Mouse (Mus musculus): ENCODE measurements around the gene Bmper. TPM values are rescaled to one million over a fixed set of nuclear protein-coding genes. Genes with fewer than 3 reads are reported as not detected.

Gene Bmper
- polyA plus RNA-seq, 1 experiment from 2014 or later: 12.3 TPM

DNA sequence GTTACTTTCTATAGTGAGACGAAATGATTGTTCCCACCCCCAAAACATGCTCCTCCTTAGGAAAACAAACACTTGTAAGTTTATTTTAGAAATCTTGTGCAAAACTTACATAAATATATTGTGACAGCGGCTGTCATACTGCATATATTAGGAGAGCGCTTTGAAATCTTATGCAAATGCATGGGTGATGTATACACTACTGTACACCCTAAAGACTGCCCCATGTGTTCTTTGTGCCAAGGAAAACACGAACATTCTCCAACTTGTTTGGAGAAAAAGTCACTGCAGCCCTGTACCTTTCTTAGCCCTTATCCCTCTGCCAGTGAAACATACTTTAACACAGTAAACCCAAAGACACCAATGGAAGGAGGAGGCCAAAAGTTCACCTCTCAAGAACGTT lies 126.7 kb downstream of the Bmper start:
- no peak for ATAC-seq (ENCODE audit: low FRiP score)
- H3K9ac ChIP-seq (replicated peaks): no peak overlapping the region
- H3K36me3 ChIP-seq: no peaks in the 10 kb centered on the region
- no peak overlapping the region for H3K27ac ChIP-seq (replicated peaks)
- H3K4me1 ChIP-seq: no peaks in the 10 kb centered on the region
- whole genome bisulfite sequencing: 89% methylated on average over 5 of the region's 5 CpGs
- H3K27me3 ChIP-seq (replicated peaks): no peaks in the 10 kb centered on the region
- no peak overlapping the region for H3K4me2 ChIP-seq
- H3K4me3 ChIP-seq (replicated peaks): no peak overlapping the region
- H3K9me3 ChIP-seq (replicated peaks): no peaks in the 10 kb centered on the region

DNA sequence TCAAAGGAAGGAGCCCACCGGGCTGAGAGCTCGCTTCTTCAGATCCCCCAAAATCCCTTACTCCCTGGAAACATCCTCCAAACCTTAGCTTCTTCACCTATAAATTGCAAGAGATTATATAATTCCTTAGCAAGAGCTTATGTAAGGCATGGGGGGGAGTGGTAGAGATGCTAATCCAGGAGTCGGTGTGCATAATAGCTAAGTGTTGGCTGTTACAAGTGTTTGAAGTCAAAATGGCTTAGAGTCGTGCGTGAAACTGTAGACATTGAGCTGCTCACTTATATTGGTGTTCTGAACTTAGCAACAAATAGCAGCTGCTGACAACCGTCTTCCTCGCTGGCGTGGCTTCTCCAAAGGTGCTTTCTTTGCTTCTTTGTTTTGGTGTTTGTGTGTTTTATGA lies 128.5 kb downstream of the Bmper start:
- H3K4me1 ChIP-seq: no peaks in the 10 kb centered on the region
- no peak overlapping the region for H3K4me3 ChIP-seq (replicated peaks)
- no peak for ATAC-seq (ENCODE audit: low FRiP score)
- no peak overlapping the region for H3K4me2 ChIP-seq
- no peak overlapping the region for H3K9ac ChIP-seq (replicated peaks)
- WGBS: 87% methylated on average over 8 of the region's 8 CpGs
- no peaks in the 10 kb centered on the region for H3K9me3 ChIP-seq (replicated peaks)
- H3K27me3 ChIP-seq (replicated peaks): no peaks in the 10 kb centered on the region
- no peak overlapping the region for H3K27ac ChIP-seq (replicated peaks)
- H3K36me3 ChIP-seq: no peaks in the 10 kb centered on the region

DNA sequence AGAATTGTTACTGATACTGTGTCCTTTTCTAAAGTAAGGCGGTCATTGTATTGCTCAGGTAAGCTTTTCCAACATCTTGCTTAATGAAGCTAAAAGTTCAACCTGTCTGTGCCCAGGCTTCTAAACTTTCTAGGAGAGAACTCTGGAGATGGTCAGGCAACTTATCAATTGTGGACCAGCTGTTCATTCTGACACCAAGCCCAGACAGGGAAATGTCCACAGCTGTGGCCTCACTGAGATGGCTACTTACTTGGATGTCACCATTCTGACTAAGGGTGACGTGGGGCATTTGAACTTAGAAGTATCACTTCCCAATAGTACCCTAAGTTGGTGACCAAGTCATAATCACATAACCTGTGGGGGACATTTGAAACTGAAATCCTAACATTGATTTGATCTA lies 129.5 kb downstream of the Bmper start:
- ATAC-seq (ENCODE audit: low FRiP score): no peak
- H3K4me1 ChIP-seq: no peaks in the 10 kb centered on the region
- no peaks in the 10 kb centered on the region for H3K9me3 ChIP-seq (replicated peaks)
- no peak overlapping the region for H3K27ac ChIP-seq (replicated peaks)
- WGBS: 96% methylated on average over 2 of the region's 2 CpGs
- no peaks in the 10 kb centered on the region for H3K27me3 ChIP-seq (replicated peaks)
- H3K4me2 ChIP-seq: no peak overlapping the region
- no peaks in the 10 kb centered on the region for H3K36me3 ChIP-seq
- H3K9ac ChIP-seq (replicated peaks): no peak overlapping the region
- H3K4me3 ChIP-seq (replicated peaks): no peak overlapping the region

DNA sequence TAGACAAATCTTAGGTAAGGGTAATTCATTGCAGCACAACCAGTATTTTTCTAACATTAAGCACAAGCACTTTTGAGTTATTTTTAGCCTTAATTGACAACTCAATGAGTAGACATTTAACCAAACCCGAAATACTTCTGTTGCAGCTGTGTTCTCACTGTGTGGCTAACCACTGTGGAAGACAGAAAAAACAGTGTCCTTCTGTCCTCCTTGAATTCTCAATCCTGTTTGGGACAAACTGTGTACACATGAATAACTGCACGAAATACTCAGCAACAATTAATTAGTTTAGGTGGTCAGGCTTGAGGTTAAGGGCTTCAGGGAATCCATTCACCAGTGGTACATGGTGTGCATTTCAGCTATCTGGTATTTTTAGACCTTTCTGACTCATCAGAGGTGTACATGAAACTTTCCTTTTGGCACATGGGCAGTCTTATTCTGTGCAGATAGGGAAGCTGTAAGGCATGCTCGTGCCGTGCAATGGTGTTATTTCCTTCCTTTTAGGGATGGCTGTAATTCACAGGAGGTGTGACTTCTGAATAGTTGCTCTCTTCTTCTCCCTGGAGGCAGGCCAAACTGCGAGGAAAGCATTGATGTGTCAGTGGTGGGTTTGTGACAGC lies 131.4 kb downstream of the Bmper start:
- no peak for ATAC-seq (ENCODE audit: low FRiP score)
- H3K27me3 ChIP-seq (replicated peaks): no peaks in the 10 kb centered on the region
- no peak overlapping the region for H3K9ac ChIP-seq (replicated peaks)
- 47% methylated on average over 5 of the region's 5 CpGs for WGBS
- H3K4me1 ChIP-seq: no peaks in the 10 kb centered on the region
- no peaks in the 10 kb centered on the region for H3K36me3 ChIP-seq
- H3K4me2 ChIP-seq: no peak overlapping the region
- no peak overlapping the region for H3K4me3 ChIP-seq (replicated peaks)
- H3K27ac ChIP-seq (replicated peaks): no peak overlapping the region
- H3K9me3 ChIP-seq (replicated peaks): no peaks in the 10 kb centered on the region

DNA sequence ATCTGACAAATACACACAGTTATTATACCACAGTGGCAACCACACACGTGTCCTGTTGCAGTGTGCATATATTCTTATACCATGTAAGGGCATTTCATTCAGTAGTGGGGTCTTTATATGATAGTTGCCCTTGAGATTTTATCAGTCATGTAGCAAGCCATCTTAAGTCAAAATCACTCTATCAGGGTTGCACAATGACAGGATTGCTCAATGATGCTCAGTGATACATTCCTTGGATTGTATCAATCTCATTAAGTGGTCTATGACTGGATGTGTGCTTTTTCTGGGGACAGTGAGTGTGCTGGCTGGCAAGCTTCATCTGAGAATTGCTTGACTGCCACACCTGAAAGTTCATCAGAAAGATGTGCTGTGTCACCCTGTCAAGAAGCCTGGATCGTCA lies 135.2 kb downstream of the Bmper start:
- Histone ChIP-seq H3K27me3 (replicated peaks) (no peaks in the 10 kb centered on the region), H3K36me3 (no peaks in the 10 kb centered on the region), H3K4me1 (no peaks in the 10 kb centered on the region), H3K4me2 (no peak overlapping the region), H3K9ac (replicated peaks) (no peak overlapping the region), H3K27ac (replicated peaks) (no peak overlapping the region), H3K4me3 (replicated peaks) (no peak overlapping the region), H3K9me3 (replicated peaks) (no peaks in the 10 kb centered on the region)
- ATAC-seq (ENCODE audit: low FRiP score): no peak
- WGBS: 95% methylated on average over 2 of the region's 2 CpGs

DNA sequence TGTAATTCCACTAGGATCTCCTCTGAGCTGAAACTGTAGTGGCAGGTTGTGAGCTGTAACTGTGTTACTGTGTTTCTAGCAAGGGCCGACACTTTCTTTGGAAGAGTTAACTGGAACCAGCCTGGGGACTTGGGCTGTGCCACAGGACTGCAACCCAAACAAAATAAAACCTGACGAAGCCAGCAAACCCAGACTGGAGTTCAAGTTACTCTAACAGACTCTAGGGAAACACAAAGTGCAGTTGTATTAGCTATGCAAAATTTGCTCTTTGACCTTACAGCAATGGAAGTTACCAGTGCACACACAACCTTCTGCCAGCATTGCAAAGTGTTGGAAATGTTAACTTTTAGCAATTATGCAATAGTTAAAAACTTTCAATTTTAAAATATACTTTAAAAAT lies 140.3 kb downstream of the Bmper start:
- WGBS: 79% methylated on average over 2 of the region's 2 CpGs
- no peaks in the 10 kb centered on the region for H3K4me1 ChIP-seq
- H3K36me3 ChIP-seq: no peaks in the 10 kb centered on the region
- H3K9ac ChIP-seq (replicated peaks): no peak overlapping the region
- ATAC-seq (ENCODE audit: low FRiP score): no peak
- H3K4me3 ChIP-seq (replicated peaks): no peak overlapping the region
- H3K27me3 ChIP-seq (replicated peaks): no peaks in the 10 kb centered on the region
- H3K9me3 ChIP-seq (replicated peaks): no peaks in the 10 kb centered on the region
- no peak overlapping the region for H3K27ac ChIP-seq (replicated peaks)
- H3K4me2 ChIP-seq: no peak overlapping the region

DNA sequence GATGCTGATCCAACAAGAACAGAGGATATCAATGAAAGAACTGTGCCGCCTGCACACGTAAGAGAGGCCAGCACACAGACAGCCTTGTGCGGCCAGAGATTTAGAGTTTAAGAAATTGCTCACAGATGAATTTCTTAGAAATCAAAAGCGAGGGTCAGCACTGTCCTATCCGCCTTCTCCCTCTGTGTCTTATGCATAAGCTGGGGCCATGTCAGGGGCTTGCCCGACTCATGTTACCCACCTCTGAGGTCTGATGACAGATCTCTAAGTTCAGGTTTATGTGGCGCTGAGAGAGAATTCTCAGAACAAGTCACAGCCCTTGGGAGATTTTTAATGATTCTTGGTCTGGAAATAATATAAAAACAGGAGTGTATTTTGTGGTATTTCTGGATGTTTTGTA lies 140.7 kb downstream of the Bmper start:
- H3K4me1 ChIP-seq: no peaks in the 10 kb centered on the region
- H3K36me3 ChIP-seq: no peaks in the 10 kb centered on the region
- 86% methylated on average over 7 of the region's 7 CpGs for WGBS
- no peak overlapping the region for H3K4me3 ChIP-seq (replicated peaks)
- no peaks in the 10 kb centered on the region for H3K9me3 ChIP-seq (replicated peaks)
- H3K9ac ChIP-seq (replicated peaks): no peak overlapping the region
- no peak overlapping the region for H3K4me2 ChIP-seq
- H3K27me3 ChIP-seq (replicated peaks): no peaks in the 10 kb centered on the region
- no peak for ATAC-seq (ENCODE audit: low FRiP score)
- no peak overlapping the region for H3K27ac ChIP-seq (replicated peaks)

DNA sequence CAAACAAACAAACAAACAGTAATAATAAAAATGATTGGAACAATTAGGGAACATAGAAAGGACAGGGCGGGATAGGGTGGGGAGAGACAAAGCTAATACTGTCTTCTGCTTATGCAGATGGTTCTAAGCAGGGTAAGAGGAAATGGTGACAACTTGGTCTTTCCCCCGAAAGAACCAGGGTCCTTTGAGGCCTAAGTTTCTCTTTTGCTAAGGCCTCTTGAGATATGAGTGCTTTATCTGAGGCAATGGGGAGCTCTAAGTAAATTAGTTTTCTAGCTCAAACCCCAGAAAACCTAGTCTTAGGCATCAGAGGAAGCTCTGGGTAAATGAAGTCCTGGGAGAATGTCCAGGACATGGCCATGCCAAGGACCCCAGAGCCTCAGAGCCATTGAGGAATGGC lies 141.2 kb downstream of the Bmper start:
- no peak overlapping the region for H3K9ac ChIP-seq (replicated peaks)
- H3K4me1 ChIP-seq: no peaks in the 10 kb centered on the region
- no peaks in the 10 kb centered on the region for H3K36me3 ChIP-seq
- H3K9me3 ChIP-seq (replicated peaks): no peaks in the 10 kb centered on the region
- no peak overlapping the region for H3K4me2 ChIP-seq
- H3K27me3 ChIP-seq (replicated peaks): no peaks in the 10 kb centered on the region
- H3K4me3 ChIP-seq (replicated peaks): no peak overlapping the region
- ATAC-seq (ENCODE audit: low FRiP score): no peak
- no peak overlapping the region for H3K27ac ChIP-seq (replicated peaks)
- WGBS: 89% methylated on average over 2 of the region's 2 CpGs

DNA sequence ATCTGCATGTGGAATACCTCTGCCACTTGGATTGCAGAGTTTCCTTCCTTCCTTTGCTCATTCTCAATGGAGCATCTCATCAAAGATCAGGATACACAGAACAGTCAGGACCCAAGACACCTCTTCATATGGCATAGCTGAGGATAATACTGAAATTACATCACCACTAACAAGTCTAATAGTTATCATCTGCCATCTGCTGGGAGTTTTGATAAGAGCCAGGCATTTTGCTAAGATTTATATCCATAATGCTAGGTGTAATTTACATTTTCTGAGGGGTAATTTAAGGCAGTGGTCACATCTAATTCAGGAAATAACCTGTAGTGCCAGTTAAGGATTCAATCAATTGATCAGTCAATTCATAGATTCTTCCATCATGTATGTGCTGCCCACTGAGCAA lies 145.2 kb downstream of the Bmper start:
- Histone ChIP-seq H3K4me1 (no peaks in the 10 kb centered on the region), H3K27me3 (replicated peaks) (no peaks in the 10 kb centered on the region), H3K9ac (replicated peaks) (no peak overlapping the region), H3K4me3 (replicated peaks) (no peak overlapping the region), H3K27ac (replicated peaks) (no peak overlapping the region), H3K9me3 (replicated peaks) (no peaks in the 10 kb centered on the region), H3K36me3 (no peaks in the 10 kb centered on the region), H3K4me2 (no peak overlapping the region)
- ATAC-seq (ENCODE audit: low FRiP score): no peak

DNA sequence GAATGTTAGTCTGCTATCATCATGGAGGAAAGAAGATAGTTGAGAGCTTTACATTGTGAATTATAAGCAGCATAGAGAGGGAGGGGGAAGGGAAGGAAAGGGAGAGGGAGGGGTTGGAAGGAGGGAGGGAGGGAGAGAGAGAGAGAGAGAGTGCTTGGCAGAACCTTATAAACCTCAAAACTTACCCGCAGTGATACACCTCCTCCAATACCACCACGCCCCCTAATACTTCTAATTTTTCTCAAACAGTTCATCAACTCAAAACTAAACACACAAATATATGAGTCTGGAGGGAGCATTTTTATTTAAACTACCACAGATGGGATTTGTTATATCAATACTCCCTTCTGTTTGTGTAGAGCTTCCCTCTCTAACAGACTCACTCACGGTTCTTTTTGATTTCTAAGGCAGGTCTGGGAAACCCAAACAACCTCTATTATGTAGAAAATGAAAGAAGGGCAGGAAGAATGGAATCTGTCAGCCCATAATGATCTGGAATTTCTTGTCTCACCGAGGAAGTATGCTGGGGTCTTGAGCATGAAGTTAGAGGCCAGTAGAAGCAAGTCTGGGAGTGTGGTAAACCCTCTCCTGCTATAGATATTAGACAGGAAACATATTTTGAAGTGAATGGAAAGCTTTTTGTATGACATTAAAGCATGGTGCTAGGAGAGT lies 152.0 kb downstream of the Bmper start:
- no peak overlapping the region for H3K9ac ChIP-seq (replicated peaks)
- no peak overlapping the region for H3K4me3 ChIP-seq (replicated peaks)
- H3K4me2 ChIP-seq: no peak overlapping the region
- H3K9me3 ChIP-seq (replicated peaks): no peaks in the 10 kb centered on the region
- no peak for ATAC-seq (ENCODE audit: low FRiP score)
- 63% methylated on average over 4 of the region's 4 CpGs for WGBS
- H3K27me3 ChIP-seq (replicated peaks): no peaks in the 10 kb centered on the region
- H3K27ac ChIP-seq (replicated peaks): no peak overlapping the region
- H3K36me3 ChIP-seq: no peaks in the 10 kb centered on the region
- peaks cover 15% of the 10 kb centered on the region for H3K4me1 ChIP-seq

DNA sequence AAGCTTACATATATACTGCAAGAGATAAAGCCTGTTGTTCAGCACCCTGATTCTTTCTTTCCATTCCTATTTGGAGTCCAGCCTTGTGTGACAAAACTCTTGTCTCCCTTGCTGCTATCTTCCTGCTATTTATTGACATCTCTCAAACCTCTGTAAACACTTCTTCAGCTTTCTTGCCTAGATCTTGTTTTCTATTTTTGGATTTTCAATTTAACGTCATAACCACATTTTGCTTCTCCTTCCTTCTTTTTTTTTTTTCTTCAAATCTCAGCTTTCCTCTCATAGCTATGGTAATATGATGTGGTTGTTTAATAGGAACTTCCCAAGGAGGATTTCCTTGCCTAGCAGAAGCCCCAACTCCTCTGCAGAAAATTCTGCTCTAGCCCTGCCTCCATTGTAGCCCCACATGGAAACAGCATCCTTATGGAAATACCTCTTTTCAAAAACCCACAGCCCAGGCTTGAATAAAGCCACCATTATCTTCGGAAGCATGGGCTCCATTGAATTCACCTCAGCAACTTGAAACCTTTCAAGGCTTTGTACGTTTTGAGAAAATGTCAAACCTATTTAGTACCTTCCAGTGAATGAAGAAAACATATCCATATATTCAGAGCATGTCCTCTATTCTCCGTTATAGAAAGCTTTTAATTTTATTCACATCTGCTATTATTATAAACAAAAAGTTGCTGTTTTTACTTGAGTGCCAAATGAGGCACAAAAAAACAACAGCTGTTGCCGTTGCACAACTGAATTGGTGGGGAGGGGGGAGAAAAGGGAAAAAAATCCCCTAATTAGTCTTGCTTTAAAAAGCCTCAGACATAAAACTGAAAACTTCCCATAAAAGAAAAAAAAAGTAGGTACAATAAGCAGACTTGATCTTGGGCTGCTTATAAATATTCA lies 155.2 kb downstream of the Bmper start:
- ATAC-seq (ENCODE audit: low FRiP score): no peak; the same call in 1 of the 2 replicates
- Histone ChIP-seq H3K4me2 (no peak overlapping the region), H3K27me3 (replicated peaks) (no peaks in the 10 kb centered on the region), H3K9me3 (replicated peaks) (no peaks in the 10 kb centered on the region), H3K4me3 (replicated peaks) (no peak overlapping the region), H3K27ac (replicated peaks) (peak overlapping the region; percentile 45), H3K9ac (replicated peaks) (no peak overlapping the region), H3K4me1 (peaks cover 24% of the 10 kb centered on the region), H3K36me3 (no peaks in the 10 kb centered on the region)
- 23% methylated on average over 5 of the region's 5 CpGs for WGBS

DNA sequence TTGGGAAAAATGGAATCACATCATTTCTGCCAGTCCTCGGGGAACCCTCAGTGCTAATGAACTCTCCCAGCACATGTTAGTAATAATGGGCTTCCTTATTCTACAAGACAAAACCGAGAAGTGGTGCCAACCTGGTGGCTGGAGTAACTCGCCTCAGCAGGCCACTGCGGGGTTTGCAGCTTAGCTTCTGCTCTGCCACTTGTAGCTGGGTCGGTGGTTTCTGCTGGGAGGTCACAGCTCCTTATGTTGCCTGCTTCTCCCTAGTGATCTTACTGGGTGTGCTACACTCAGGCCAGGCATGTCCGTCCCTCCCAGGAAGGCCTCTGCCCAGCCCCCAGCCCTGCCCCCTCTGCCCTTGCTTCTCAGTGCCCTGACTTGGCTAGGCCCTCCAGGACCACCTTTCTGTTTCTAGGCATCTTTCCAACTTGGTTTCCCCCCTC lies 155.9 kb downstream of the Bmper start:
- Histone ChIP-seq H3K27me3 (replicated peaks) (no peaks in the 10 kb centered on the region), H3K4me2 (no peak overlapping the region), H3K36me3 (no peaks in the 10 kb centered on the region), H3K4me3 (replicated peaks) (no peak overlapping the region), H3K4me1 (peaks cover 24% of the 10 kb centered on the region), H3K9ac (replicated peaks) (no peak overlapping the region), H3K9me3 (replicated peaks) (no peaks in the 10 kb centered on the region), H3K27ac (replicated peaks) (peak overlapping the region; percentile 51; the same call in 1 of the 2 replicates)
- peak; percentile 73 for ATAC-seq (ENCODE audit: low FRiP score)
- WGBS: 6% methylated on average over 6 of the region's 6 CpGs

All from neural tube, embryonic 15.5 days (tissue).